Mouse (Mus musculus) liver (tissue): Measurements from ENCODE around the gene Armc2.
"Not testable (repeated sequence)": the region's sequence is repeated elsewhere in the genome, so short reads cannot be mapped to it uniquely, and the experiment has no call there.

Source experiments
- DNase-seq: peaks from one replicate; pipeline ENCODE4 v3.0.0-alpha.2; 2020; ENCODE audit warnings: mixed read lengths

The Armc2 gene

DNA sequence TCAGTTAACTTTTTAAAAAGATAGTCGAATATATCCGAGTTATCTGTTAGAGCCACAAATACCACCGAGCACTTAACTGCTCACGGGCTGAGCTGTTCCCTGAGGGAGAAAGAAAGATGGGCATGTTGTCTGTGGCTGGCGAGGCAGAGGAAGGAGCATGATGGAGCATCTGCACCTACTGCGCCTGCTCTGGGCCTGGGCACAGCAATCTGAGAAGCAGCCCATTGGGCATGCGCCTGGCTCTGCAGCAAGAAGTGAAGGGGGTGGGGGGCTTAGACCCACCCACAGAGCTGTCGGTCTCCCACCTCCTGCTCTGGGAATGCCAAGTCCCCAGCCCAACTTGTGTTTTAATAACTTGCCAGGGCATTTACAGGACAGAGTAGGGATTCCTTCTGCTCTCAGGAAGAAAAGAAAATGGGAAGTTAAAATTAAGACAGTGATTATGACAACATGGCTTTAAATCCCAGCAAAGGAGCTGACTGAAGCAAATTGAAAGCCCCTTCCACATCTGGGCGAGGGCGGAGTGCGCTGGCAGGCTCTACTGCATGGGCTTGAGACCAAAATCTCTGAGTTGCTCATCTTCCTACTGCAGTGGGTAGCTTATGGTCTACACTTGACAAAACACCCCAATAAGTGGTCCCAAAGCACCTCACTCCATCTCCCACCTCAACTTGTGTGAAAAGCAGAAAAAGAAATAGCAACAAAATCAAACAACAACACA, 50.2 kb downstream of the Armc2 start:
- DNase-seq: no peak

DNA sequence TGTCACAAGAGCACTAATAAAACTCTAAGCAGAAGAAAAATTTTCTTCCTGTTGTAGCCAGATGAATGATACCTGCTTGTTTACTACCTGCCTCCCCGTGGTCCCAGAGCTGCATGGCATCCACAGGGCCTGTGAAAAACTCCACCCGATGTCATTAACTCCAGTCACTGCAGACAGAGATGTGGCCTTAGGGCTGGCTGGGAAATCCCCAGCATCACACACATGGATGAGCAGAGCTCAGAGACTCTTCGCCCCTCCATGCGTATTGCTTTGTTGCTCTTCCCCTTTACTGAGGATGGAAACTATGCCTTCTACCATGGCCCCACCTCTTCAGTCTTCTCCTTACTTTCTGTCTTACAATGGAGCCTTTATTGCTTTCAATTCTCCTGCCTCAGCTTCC, 55.5 kb downstream of the Armc2 start:
- DNase-seq: no peak

DNA sequence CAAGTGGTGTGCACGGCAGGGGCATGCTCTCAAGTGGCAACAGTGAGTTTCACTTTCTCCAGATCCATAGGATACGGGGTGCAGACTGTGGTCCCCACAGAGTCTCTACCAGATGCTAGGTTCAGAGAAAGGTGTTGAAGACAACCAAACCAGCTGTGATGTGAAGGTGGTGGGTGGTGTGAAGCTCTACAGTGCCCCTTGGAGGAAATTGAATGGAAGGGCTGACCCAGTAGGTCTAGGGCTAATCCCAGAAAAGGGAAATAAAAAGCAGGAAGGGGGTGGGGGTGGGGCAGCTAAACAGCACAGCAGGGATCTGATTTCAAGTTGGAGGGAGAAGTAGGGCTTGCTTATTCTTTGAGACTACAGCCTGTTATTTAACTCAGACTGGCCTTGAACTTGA, 58.4 kb downstream of the Armc2 start:
- DNase-seq: no peak

DNA sequence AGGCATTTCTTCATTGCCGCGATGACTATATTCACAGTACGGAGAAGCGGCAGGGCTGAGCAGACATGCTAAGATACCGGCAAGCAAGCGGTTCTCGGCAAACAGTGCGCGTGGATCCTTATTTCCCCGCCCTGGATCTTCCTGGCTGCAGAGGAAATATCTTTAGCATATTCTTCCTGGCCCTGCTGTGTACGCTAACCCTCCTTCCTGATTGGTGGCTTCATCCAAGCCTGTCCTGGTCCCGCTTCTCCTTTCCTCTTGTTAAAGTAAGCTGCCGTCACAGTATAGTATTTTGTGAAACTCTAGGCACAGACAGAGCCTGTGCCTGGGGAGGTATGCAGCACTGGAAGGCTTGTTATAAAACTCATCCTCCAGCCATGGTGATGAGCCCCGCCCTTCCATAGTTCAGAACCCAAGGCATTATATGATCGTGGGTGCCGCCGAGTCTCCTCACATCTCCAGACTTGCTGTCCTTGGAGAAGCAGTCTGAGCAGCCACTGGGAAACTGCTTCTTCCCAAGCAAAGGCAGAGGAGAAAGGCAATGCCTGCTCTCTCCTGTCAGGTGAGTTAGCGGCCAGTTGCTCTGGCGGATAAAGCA, 59.5 kb downstream of the Armc2 start:
- no peak for DNase-seq

DNA sequence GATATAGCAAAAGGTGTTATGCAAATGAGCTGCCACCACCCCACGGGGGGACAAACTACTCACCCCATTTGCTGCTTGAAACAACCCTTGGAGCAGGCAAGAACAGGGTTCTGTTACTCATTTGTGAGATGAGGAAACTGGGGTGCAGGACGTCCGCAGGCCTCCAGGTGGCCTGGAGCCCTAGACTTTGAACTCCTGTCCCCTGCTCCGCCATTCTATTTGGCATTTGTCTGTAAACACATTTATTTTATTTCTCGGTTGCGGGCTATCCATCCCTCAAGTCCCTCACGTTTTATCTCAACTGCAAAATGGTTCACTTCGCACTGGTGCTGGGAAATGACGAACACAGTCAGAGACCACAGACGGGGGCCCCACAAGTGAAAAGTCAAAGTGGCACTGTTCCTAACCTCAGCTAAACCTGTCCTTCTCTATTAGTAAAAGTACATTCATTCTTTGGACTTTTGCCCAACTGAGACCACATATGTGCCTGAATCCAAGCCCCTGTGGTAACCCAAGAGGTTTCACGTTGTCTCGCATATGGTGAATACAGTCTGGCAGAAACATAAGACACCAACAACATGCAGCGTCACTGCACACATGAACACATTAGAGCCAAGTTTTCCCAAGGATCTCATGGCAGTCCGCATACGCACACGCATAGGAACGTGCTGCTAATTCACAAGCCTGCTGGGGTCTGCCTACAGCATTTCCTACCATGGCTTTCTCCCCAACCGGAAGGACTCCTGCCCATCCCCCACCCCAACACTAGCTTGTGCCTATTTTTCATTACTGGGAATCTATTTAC, 60.6 kb downstream of the Armc2 start:
- no peak for DNase-seq

DNA sequence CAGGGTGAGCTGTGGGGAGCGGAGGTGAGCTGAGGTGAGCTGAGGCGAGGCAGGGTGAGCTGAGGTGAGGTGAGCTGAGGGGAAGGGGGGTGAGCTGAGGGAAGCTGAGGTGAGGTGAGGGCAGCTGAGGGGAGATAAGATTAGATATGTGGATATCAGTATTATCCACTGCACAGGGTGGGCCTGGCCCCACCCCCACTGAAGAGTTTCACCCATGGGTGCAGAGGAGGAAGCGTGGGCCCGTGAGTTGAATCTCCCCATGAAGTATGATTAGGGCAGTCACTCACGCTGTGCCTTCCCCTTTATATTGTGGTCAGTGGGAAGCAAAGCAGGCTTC, 64.7 kb downstream of the Armc2 start:
- DNase-seq: no peak

DNA sequence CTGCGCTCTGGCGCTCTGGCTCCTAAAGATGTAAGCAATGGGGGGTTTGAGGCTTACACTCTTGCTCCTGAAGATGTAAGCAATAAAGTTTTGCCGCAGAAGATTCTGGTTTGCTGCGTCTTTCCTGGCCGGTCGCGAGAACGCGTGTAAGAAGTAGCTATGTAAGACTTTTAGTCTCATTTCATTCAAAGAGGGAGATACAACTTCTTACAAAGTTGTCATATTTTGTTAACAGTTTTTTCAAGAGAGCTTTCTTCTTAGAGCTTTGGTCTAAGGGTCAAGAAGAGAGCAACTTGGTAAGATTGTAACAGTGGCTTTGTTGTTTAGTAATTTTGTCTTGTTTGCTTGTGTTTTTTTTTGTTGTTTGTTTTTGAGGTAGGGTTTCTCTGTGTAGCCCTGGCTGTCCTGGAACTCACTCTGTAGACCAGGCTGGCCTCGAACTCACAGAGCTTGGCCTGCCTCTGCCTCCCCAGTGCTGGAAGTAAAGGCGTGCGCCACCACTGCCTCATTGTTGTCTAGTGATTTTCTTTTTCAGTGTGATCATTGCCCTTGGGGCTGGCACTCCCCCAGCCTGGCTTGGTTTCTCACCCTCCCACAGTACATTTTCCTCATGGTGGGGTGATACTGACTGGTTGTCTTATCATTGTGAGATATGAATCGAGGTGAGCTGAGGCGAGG, 65.3 kb downstream of the Armc2 start:
- DNase-seq: no peak

DNA sequence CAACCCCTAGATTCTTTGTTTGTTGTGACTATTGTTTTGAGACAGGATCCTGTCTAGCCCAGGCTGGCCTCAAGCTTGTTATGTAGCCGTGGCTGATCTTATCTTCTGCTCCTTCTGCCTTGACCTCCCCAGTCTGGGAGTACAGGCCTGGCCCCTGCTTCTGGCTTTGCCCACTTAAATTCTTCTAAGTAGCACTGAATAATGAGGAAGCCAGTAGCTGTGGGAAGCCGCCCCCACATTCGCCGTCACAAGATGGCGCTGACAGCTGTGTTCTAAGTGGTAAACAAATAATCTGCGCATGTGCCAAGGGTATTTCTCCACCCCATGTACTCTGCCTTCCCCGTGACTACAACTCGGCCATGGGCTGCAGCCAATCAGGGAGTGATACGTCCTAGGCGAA, 65.9 kb downstream of the Armc2 start:
- DNase-seq: not testable (repeated sequence)

DNA sequence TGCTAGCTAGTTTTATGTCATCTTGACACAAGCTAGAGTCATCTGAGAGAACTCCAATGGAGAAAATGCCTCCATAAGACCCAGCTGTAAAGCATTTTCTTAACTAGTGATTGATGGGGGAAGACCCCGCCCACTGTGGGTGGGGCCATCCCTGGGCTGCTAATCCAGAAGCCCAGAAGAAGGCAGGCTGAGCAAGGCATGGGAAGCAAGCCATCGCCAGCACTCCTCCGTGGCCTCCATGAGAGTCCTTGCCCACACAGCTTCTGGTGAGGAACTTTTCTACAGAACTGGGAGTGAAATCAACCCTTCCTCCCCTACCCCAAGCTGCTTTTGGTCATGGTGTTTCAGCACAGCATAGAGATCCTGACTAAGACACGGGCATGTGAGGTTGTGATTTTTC, 79.2 kb downstream of the Armc2 start:
- no peak for DNase-seq

DNA sequence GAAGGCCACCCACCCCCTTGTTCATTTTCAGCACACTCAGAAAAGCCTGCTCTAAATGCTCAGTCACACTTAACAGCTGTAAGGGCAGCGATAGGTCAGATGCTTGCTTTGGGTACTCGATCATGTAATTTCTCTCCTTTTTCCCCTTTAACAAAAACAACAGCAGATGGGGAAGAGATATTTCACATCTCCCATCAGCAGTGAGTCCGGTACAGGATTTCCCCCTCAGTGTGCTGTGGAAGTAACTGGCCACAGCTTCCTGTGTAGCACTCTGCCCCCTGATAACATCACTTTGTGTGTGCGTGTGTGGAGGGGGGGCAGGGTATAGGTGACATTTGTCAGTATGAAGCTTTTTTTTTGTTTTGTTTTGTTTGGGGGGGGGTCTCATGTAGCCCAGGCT, 81.1 kb downstream of the Armc2 start:
- no peak for DNase-seq

DNA sequence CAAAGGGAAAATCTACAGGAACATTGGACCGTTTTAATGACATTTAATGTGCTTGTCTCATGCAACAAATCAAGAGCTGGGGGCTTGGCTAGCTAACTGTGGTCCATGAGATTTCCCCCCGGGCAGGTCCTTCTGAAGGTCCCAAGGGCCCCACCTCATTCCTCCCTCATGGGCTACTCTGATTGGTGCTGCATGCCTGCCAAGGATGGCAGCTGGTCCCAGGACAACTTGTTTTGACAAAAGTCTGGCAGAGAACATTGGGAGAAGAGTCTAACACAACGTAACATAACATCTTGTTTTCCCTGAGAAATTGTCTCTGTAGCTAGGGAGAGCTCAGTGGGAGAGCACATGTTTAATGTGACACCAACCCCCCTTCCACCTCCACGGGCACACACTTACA, 82.1 kb downstream of the Armc2 start:
- DNase-seq: no peak

DNA sequence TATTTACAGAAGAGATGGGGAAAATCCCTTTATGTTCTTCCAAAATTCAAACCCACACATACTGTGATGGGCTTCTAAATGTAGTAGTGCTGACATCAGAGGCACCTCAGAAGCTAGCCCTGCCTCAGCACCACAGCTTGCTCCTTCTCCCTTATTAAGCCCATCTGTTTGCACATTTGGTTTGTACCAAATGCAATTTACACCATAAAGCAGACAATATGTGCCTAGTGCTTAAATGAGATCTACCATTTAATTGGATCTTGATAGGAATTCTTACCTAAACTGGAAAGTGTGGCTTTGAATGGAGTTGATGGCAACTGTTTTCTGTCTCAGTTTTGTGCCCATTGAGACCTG, 82.8 kb downstream of the Armc2 start:
- DNase-seq: no peak

DNA sequence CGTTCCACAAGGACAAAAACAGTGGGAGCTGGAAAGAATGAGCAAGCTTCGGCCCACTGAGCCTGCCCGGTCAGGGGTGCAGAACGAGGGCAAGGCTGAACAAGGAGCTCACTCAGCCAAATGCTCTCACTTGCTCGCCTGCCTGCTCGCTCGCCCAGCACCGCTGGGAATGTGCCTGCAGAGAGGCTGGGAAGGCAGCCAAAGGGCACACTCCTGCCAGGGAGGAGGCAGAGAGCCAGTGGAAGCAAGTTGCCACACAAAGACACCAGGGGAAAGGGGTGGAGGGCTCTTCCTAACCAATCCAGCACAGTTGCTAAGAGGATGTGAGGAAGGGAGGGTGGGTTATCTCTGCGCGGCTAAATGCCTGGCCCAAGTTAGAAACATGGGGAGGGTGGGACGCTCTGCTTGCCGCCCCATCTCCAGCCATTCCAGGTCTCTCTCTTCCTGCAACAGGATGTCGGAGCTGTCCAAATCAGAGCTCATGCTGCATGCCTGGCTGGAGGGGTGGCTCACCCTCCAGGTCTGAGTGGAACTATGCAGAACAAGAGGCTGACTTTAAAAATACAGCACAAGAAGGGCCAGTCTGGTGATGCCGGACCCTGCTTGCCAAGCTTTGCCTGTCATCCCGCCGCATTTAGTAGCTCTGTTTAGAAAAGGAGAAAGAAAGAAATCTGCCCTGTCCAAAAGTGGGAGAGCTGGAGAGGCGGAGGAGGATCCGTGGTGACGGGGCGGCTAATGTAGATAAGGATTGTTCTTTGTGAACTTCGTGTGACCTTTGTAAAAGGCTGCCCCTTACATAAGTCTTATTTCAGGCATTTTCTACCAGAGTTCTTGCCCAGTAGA, 83.4 kb downstream of the Armc2 start:
- peak; percentile 30 for DNase-seq

DNA sequence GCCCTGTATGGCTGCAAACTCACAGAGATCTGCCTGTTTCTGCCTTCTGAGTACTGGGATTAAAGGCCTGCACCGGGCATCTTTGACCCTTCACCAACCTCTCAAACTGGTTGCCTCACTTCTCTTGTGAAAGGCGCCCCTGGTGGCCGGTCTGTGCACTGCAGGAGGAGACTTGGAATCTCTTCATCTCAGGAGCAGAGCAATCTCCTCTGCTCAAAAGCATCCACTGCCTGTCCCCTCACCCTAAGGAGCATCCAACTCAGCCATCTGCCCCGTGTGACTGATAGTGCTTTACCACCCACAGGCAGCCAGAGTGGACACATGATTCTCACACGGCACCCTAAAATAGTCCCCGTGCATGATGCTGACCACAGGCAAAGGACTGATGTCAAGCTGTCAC, 84.7 kb downstream of the Armc2 start:
- DNase-seq: peak; percentile 80

DNA sequence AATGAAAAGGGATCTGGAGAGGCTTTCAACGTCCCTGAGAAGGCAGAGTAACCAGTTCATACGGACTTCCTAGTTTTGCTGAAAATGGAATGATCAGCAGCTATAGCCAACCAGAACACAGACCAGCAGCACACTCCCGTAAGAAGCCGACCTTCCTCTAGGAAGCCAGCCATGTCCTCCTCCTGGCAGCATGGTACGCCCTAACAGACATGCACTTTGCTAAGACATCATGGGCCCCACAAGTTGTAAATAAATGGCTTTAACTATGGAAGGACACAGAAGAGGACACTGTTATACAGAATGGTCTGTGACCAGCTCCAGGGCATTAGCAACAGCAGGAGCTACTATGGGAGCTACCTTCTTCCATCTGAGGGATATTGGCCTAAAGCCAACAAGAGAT, 85.3 kb downstream of the Armc2 start:
- no peak for DNase-seq

DNA sequence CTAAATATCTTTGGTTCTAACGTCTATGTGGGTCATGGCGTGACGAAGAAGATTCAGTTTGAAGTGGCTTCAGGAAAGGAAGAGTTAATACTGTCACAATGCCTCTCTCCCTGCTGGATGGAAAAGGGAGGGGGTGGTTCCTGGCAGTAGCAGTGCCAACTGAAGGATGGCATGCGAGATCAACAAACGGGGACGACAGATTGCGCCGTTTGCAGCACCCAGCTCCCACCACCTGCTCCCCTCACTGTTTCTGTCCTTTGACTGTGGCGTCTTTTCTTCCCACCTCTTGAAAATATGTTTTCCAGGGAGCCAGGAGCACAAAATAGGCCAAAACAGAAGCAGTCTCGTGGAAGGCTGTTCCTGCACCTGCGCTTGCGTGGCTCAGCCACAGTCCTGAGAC, 86.3 kb downstream of the Armc2 start:
- no peak for DNase-seq

DNA sequence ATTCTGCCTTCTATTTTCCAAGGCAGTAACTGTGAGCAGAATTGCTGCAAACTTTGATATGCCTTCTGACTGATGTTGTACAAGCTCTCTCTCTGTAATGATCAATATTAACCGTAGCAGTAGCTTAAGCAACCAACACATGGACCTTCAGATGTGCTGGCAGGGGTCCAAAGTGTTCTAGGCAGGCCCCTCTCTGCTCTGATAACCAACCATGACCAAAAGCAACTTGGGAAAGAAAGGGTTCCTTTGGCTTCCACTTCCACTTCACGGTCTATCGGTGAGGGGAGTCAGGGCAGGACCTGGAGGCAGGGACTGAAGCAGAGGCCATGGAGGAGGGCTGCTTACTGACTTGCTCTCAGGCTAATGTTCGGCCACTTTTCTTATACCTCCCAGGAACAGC, 87.3 kb downstream of the Armc2 start:
- DNase-seq: no peak

DNA sequence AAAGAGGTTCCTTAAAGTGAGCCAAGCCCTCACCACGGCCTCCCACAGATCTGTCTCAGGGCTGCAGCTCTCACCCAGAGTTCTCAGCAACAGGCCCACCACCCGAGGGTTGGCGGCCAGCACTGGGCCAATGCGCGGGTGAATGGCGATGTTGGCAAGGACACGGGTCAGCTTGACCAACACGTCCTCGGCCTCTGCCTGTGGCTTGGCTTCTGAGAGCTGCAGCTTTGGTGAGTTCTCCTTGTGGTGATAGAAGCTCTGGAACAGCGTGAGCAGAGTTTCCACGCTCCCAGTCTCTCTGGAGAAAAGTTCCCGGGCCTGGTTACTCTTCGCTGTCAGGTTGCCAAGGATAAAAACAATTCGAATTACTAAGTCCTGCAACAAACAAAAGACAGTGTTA, 91.5 kb downstream of the Armc2 start:
- DNase-seq: no peak

DNA sequence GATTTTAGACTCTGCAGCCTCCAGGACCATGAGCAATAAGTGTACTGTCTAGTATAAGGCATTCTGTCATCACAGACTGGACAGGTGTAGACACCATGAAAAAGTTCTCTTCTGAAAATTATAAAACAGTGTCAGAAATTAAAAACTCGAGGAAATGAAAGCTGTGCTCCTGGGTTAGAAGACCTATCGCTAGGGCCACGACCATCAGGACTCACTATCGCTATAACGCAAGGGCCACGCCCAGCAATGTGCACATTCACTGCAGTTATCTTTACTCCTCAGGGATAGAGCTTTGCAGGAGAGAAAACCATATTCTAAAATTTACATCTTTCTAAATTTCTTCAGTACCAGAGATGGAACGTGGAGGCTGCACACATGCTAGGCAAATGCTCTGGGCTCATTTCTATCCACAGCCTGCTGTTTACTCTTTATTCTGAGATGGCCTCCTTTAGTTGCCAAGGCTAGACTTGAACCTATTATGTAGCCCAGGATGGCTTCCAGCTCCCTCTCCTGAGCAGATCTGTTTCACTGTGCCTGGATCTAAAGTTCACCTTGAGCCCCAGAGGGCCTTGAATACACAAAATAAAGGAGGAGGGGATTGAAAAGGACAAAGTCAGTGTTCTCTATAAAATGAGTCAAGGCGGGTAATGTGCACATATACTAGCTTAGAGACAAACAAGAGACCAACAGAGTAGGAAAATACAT, 105.8 kb downstream of the Armc2 start:
- peak; percentile 91 for DNase-seq

DNA sequence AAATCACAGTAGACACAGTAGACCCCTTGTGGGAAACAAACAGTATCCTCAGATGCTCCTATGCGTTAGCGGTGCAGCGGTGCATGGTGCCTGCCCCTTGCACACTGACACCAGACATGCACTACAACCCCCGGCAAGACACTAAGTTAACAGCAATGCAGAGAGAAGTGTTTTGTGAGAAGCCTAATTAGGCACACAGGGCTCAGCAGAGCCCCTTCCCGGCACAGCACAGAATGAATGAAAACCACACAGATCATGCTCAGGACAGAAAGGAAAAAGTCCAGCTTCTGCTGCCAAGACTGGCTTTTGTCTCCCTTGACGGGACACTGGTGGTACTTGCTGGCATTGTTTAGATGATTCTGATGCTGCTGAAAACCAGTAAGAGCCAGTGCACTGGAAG, 109.3 kb downstream of the Armc2 start:
- no peak for DNase-seq

DNA sequence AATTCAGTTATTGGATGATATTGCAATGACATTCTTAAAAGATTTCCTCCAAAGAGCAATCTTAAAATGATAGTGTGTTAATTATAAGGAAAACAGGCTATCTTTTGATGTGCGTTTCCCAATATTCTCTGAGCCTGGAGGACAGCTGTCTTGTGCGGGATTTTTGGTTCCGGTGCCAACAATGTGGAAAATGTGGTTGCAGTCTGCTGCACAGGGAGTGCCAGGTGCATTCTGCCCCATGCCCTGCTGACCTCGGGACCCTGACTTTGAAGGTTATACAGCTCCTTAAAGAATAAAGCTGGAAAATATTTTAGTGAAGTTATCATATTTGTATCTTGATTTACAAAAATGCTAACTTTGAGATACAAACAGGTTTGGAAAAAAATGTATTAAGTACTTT, 110.3 kb downstream of the Armc2 start:
- DNase-seq: no peak

DNA sequence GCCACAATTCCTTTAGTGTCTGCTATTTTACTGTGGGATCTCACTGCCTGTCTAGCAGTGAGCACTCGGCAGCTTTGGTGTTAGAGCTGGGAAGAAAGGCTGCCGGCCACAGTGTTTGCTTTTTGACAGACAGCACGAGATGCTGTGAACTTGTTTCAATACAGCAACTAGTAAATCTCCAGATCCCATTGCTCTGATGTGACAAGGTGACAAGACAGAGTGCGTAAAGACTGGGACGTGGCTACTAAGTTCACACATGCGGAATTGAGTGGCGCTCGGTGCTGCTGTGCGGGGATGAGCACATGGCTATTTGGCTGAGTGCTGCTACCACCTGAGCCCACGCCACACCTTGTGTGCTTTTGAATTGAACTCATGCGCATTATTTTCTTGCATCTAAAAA, 110.8 kb downstream of the Armc2 start:
- no peak for DNase-seq
